Mouse (Mus musculus) ES-Bruce4 (cell line): ENCODE measurements around the gene Stab2.

Experiments
- CTCF ChIP-seq: IDR thresholded peaks from one replicate; pipeline ENCODE4 v1.8.1; 2011; ENCODE audit warnings: low read depth, low read length
- POLR2A ChIP-seq: IDR thresholded peaks from one replicate; pipeline ENCODE4 v1.8.1; 2011; ENCODE audit warnings: low read length; ENCODE audit not compliant: insufficient read depth

GRCm38 (mm10) chr10:86881448-86881847, 126.4 kb downstream of the Stab2 start:
- TF ChIP-seq CTCF (no peak), POLR2A (no peak)
